Mouse (Mus musculus) spleen, adult 2 months (tissue): ENCODE measurements around the gene Efna4.

Source experiments
- CTCF ChIP-seq: fragments of 200-500 bp; IDR thresholded peaks from 2 replicates; pipeline ENCODE4 v1.5.1; 2011; ENCODE audit warnings: mild to moderate bottlenecking, inconsistent platforms; ENCODE audit not compliant: insufficient read depth, insufficient read length, insufficient replicate concordance; ENCODE audit errors: extremely low read depth
- POLR2A ChIP-seq: fragments of 200-500 bp; IDR thresholded peaks from 2 replicates; pipeline ENCODE4 v1.6.1; 2011; ENCODE audit warnings: low read depth, low read length, inconsistent platforms

GRCm38 (mm10) chr3:89382950-89383349, 45.1 kb upstream of the Efna4 start:
- TF ChIP-seq CTCF (no peak), POLR2A (no peak)
